Mouse (Mus musculus): ENCODE data around the gene Spr. TPM values are rescaled to one million over a fixed set of nuclear protein-coding genes. Genes with fewer than 3 reads are reported as not detected.
A peak's percentile ranks its signal among the peaks of the same experiment; 100 is the strongest.
"Not testable (repeated sequence)": the region's sequence is repeated elsewhere in the genome, so short reads cannot be mapped to it uniquely, and the experiment has no call there.

Gene Spr
- polyA plus RNA-seq, 1 experiment from 2014 or later: 31.2 TPM

DNA sequence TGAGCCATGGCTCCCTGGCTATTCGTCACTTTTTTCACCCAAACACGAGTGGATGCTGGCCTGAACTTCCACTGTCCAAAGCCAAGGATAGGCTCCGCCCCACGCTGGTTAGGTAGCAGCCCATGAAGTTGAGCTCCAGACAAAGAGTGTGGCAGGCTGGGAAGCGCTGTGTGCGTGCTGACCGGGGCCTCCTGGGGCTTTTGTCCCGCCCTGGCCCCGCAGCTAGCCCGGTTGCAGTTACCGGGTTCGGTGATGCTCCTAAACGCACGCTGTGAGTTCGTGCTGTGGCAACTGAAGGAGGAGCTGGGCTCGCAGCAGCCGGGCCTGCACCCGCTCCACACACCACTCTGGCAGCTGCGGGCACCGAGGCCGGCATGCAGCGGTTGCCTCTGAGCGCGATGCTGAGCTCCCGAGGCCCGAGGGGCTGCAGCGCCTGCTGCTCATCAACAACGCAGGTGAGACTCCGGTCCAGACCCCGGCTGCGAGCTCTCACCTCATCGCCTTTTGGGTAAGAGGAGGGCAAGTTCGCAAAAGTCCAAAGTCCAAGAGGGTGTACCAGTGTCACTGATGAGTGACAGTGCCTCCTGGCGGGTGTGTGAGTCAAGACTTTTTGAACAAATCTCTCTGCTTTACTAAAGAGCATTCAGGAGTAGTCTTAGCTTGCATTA, 17.4 kb upstream of the Spr start:
- Histone ChIP-seq H3K4me3 (peak overlapping the region; percentile 42), H3K27ac (no peak overlapping the region), H3K4me1 (peaks cover 10% of the 10 kb centered on the region; the same call in 1 of the 2 replicates), H3K9ac (peak overlapping the region; percentile 65), H3K9me3 (replicated peaks) (no peaks in the 10 kb centered on the region), H3K27me3 (no peaks in the 10 kb centered on the region), H3K4me2 (replicated peaks) (peak overlapping the region; percentile 80), H3K36me3 (no peaks in the 10 kb centered on the region)
- 1% methylated on average over 34 of the region's 34 CpGs for WGBS
- peak; percentile 63 for ATAC-seq (ENCODE audit: low FRiP score)

DNA sequence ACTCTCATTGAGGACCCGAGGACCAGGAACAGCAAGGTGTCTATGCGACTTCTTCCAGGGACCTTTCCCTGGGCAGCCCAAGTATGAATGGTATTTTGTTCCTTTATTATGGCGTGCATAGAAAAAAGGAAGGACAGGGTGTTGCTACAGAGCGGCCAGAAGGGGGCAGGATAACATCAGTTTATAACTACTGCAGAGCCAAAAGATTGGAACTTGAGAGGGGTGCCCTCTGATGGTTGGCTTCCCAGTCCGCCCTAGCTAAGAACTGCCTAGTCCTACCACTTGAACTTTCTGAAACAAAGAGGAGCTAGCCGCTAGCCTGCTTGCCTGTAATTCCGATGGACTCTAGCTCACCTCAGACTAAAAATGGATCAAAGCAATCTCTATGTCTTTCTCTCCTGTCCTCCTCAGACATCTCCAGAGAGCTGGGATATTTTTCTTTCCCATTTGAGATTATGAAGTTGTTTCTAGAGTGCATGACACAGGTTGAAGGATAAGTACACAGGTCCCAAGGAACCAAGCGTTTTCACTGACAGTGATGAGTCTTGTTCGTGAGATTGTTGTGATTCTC, 16.5 kb upstream of the Spr start:
- peaks cover 10% of the 10 kb centered on the region; the same call in 1 of the 2 replicates for H3K4me1 ChIP-seq
- no peaks in the 10 kb centered on the region for H3K27me3 ChIP-seq
- H3K4me3 ChIP-seq: no peak overlapping the region
- no peak overlapping the region for H3K4me2 ChIP-seq (replicated peaks)
- WGBS: 7% methylated on average over 9 of the region's 9 CpGs
- no peak overlapping the region for H3K27ac ChIP-seq
- H3K9ac ChIP-seq: no peak overlapping the region
- no peaks in the 10 kb centered on the region for H3K36me3 ChIP-seq
- ATAC-seq (ENCODE audit: low FRiP score): peak; percentile 51
- H3K9me3 ChIP-seq (replicated peaks): no peaks in the 10 kb centered on the region

DNA sequence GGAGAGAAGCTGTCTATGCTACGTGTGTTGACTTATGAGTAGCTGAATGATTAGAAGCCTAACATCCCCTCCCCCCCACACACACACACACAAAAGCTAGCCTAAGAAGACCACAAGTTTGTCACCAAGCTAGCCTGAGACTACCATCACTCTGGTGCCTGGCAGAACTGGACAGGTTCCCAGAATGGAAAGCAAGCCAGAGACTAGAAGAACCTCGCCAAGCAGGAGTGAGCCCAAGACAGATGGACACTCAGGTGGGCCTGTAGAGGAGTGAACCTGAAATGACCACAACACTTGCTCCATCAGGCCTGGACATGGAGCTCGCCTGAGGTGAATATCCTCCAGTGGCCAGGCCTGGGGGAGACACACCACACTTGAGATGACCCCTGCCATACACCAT, 12.8 kb upstream of the Spr start:
- WGBS: 79% methylated on average over 3 of the region's 3 CpGs

DNA sequence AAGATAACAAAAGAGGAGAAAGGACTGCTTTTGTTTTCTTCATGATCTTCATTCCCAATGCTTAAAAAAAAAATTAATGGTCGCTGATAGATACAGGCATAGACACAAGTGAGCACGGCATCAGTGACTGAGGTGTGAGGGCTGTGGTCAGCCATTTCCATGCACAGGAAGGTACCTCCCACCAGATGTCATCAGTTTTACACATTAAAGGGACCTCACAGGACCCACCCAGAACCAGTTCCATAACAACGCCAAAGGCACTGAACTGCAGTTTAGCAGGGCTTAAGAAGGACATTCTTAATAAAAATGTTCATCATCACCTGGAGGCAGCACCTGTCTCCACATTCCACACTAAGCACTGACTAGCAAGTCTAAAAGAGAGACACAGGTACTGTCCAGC, 10.1 kb upstream of the Spr start:
- Histone ChIP-seq H3K36me3 (no peaks in the 10 kb centered on the region), H3K4me3 (no peak overlapping the region), H3K27ac (no peak overlapping the region), H3K27me3 (no peaks in the 10 kb centered on the region), H3K9me3 (replicated peaks) (no peaks in the 10 kb centered on the region), H3K4me2 (replicated peaks) (no peak overlapping the region), H3K4me1 (no peaks in the 10 kb centered on the region), H3K9ac (no peak overlapping the region)
- ATAC-seq (ENCODE audit: low FRiP score): no peak
- WGBS: 65% methylated on average over 3 of the region's 3 CpGs

More for the DNA sequence above, 12.8 kb upstream of the Spr start:
- no peaks in the 10 kb centered on the region for H3K27me3 ChIP-seq
- no peak for ATAC-seq (ENCODE audit: low FRiP score)
- H3K36me3 ChIP-seq: no peaks in the 10 kb centered on the region
- H3K4me3 ChIP-seq: no peak overlapping the region
- H3K9me3 ChIP-seq (replicated peaks): no peaks in the 10 kb centered on the region
- no peak overlapping the region for H3K9ac ChIP-seq
- H3K4me1 ChIP-seq: peaks cover 9% of the 10 kb centered on the region; the same call in 1 of the 2 replicates
- no peak overlapping the region for H3K4me2 ChIP-seq (replicated peaks)
- no peak overlapping the region for H3K27ac ChIP-seq

DNA sequence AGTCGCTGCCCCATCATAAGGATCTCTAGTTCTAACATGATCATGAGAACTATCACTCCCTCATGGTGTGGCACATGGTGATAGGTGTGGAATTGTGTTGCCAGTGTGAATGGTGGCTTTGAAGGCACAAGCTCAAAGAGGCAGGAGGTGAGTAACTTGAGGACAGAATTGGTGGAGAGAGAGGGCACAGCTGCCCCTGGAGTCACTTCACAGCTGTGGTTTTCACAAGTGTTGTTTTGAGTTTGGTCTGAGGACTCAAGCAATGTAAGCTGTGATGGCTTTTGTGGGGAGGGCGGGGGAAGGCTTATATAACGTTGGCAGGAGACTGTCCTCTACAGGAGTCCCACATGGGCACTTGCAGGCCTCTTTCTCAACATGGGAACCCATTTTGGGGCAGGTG, 6.9 kb upstream of the Spr start:
- Histone ChIP-seq H3K36me3 (no peaks in the 10 kb centered on the region), H3K9ac (no peak overlapping the region), H3K9me3 (replicated peaks) (no peaks in the 10 kb centered on the region), H3K4me3 (no peak overlapping the region), H3K27me3 (no peaks in the 10 kb centered on the region), H3K4me1 (no peaks in the 10 kb centered on the region), H3K27ac (no peak overlapping the region), H3K4me2 (replicated peaks) (no peak overlapping the region)
- 76% methylated on average over 3 of the region's 3 CpGs for WGBS
- no peak for ATAC-seq (ENCODE audit: low FRiP score)

DNA sequence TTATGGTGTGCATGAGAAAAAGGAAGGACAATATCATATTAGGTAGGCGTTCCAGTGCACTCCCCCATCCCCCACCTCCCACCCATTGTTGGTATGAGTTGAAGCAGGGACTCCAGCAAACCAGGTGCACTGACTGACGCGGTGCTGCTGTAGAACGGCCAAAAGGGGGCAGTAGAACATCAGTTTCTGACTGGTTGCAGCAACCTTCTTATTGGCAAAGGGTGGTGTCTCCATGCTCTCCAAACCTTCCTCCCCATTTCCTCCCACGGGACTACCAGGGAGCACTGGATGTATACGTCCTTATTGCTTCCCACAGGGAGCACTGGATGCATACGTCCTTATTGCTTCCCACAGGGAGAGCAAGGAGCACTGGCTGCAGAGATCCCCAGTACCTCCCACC, 3.4 kb upstream of the Spr start:
- not testable (repeated sequence) for H3K4me2 ChIP-seq (replicated peaks); H3K27me3 ChIP-seq; H3K9me3 ChIP-seq (replicated peaks); H3K4me3 ChIP-seq; H3K9ac ChIP-seq; H3K4me1 ChIP-seq; H3K36me3 ChIP-seq; H3K27ac ChIP-seq; ATAC-seq (ENCODE audit: low FRiP score)
- 14% methylated on average over 7 of the region's 7 CpGs for WGBS

DNA sequence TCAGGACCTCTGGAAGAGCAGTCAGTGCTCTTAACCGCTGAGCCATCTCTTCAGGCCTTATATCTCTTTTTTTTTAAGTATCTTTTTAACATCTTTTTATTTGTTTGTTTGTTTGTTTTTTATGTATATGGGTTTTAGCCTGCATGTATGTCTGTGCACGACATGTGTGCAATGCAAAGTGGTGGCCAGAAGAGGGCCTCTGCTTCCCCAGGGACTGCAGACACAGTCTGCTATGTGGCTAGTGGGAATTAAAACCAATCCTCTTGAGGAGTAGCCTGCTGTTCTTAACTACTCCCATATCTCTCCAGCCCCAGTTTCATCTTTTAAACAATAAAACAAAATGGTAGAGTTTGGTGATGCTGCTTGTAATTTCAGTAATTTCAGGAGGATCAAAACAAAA, 2.0 kb upstream of the Spr start:
- H3K4me3 ChIP-seq: no peak overlapping the region
- H3K4me1 ChIP-seq: peaks cover 5% of the 10 kb centered on the region
- H3K27ac ChIP-seq: no peak overlapping the region
- 100% methylated on average over 2 of the region's 2 CpGs for WGBS
- no peaks in the 10 kb centered on the region for H3K36me3 ChIP-seq
- H3K4me2 ChIP-seq (replicated peaks): no peak overlapping the region
- ATAC-seq (ENCODE audit: low FRiP score): no peak
- no peaks in the 10 kb centered on the region for H3K9me3 ChIP-seq (replicated peaks)
- H3K27me3 ChIP-seq: no peaks in the 10 kb centered on the region
- H3K9ac ChIP-seq: no peak overlapping the region

DNA sequence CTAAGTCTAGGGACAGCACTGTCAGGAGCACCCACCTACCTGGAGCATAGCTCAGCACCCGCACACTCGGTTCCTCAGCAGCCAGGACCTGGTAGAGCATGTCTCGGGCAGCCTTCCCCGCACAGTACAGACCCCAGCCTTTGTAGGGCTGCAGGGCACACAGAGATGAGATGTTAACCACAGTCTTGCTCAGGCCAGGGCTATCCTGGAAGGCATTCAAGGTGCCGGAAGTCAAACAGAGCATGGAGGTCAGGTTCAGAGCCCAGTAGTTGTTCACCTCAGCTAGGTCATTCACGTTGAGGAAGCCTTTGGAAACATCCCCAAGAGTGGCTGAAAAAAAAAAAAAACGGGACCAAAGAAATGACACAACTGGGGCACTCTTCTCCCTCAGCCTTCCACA, 782 bp downstream of the Spr start:
- H3K9ac ChIP-seq: not testable (repeated sequence)

DNA sequence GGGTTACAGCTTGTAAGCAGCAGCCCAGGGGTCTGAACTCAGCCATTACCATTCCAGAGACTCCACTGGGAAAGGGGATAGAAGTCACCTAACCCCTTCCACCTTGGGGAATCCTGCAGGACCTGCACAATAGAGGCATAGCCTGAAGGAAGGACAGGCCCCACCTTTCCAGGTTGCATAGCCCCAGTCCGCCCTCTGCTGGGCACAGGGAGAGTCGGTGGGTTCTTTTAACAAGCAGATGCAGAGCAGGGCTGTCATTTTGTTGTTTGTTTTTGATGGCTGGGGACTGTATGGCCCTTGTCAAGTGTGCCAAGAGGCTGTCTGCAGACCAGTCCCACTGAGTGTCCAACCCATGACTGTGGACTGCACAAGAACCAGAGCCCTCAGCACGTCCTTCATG, 4.8 kb downstream of the Spr start:
- not testable (repeated sequence) for H3K27me3 ChIP-seq; H3K36me3 ChIP-seq; H3K27ac ChIP-seq; H3K4me1 ChIP-seq; H3K9ac ChIP-seq; ATAC-seq (ENCODE audit: low FRiP score); H3K9me3 ChIP-seq (replicated peaks); H3K4me2 ChIP-seq (replicated peaks); H3K4me3 ChIP-seq
- WGBS: 44% methylated on average over 3 of the region's 3 CpGs

More for the DNA sequence above, 782 bp downstream of the Spr start:
- H3K9me3 ChIP-seq (replicated peaks); H3K27me3 ChIP-seq; H3K36me3 ChIP-seq; ATAC-seq (ENCODE audit: low FRiP score); H3K4me1 ChIP-seq; H3K27ac ChIP-seq: not testable (repeated sequence)
- Histone ChIP-seq H3K4me2 (replicated peaks) (peak overlapping the region; percentile 64), H3K4me3 (peak overlapping the region; percentile 73)
- WGBS: 66% methylated on average over 7 of the region's 7 CpGs

DNA sequence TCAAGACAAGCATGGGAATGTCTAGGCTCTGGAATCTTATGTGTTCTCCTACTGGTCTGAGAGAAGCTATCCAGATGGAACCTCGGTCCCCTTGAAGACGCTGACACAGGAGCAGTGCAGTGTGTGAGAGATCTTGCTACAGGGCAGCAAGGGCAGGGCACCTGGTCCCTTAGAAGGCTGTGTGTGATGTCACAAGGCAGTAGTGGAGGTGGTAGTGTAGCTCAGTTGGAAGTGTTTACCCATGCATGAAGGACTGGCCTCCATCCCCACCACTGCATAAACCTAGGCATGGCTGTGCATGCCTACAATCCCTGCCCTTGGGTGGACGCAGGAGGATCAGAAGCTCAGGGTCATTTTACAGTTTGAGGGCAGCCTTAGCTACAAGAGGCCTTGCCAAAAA, 5.3 kb downstream of the Spr start:
- H3K4me2 ChIP-seq (replicated peaks); H3K36me3 ChIP-seq; H3K4me1 ChIP-seq; H3K27ac ChIP-seq; H3K27me3 ChIP-seq; H3K9me3 ChIP-seq (replicated peaks); ATAC-seq (ENCODE audit: low FRiP score); H3K9ac ChIP-seq; H3K4me3 ChIP-seq: not testable (repeated sequence)
- 90% methylated on average over 3 of the region's 3 CpGs for WGBS

DNA sequence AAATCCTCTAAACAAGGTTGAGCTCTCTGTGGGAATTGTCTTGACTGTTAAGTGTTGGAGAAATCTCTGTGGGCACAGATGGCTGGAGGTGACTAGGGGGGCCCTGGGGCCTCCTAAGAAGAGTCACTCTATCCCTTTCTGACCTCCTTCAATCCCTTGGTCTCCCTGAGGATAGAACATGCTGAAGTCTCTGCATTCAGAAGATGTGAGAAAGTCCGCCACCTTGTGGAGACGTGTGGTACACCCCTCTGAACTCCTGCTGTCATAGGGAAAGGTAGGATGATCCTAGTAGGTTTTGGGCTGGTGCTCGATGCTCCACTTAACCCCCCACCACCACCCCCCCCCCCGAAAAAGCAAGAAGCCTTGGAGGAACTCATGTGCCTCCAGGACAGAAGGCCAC, 5.9 kb downstream of the Spr start:
- peak; percentile 37; the same call in 1 of the 2 replicates for ATAC-seq (ENCODE audit: low FRiP score)
- WGBS: 6% methylated on average over 4 of the region's 4 CpGs
- H3K9ac ChIP-seq: no peak overlapping the region
- H3K4me3 ChIP-seq: no peak overlapping the region
- no peak overlapping the region for H3K27ac ChIP-seq
- peaks cover 2% of the 10 kb centered on the region for H3K4me1 ChIP-seq
- H3K27me3 ChIP-seq: peaks cover 11% of the 10 kb centered on the region
- H3K36me3 ChIP-seq: 0 out of 2 replicates have a peak, but pooled peaks cover 6% of the 10 kb centered on the region
- no peaks in the 10 kb centered on the region for H3K9me3 ChIP-seq (replicated peaks)
- H3K4me2 ChIP-seq (replicated peaks): no peak overlapping the region

DNA sequence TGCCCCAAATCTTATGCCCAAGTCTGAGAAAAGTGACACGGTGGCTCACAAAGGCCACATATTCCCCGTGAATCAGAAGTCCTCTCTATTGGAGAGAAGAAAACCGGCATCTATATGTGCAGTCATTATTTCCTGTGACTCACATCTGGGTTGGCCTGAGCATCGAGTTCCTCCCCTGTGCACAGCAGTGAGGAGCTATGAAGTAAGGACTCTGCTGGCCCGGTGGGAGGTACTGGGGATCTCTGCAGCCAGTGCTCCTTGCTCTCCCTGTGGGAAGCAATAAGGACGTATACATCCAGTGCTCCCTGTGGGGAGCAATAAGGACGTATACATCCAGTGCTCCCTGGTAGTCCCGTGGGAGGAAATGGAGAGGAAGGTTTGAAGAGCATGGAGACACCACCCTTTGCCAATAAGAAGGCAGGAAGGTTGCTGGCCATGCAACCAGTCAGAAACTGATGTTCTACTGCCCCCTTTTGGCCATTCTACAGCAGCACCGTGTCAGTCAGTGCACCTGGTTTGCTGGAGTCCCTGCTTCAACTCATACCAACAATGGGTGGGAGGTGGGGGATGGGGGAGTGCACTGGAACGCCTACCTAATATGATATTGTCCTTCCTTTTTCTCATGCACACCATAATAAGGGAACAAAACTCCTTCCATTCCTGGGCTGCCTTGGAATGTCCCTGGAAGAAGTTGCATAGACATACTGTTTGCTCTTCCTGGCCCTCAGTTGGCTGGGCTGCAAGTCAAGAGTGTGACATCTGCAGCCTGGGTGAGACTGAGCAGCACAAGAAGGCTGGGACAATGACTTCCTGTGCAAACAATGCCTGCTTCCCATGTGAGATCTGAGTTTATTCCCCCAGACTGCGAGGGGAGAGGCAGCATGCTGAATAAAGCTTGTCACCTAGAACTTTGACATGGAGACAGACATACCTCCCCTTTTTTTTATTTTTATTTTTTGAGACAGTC, 19.7 kb downstream of the Spr start:
- H3K4me1 ChIP-seq; H3K4me2 ChIP-seq (replicated peaks); H3K27ac ChIP-seq; H3K9me3 ChIP-seq (replicated peaks); H3K36me3 ChIP-seq; H3K27me3 ChIP-seq; H3K9ac ChIP-seq; H3K4me3 ChIP-seq: not testable (repeated sequence)
- 33% methylated on average over 10 of the region's 11 CpGs for WGBS
- 0 out of 2 replicates have a peak, but pooled peaks have one; percentile 29 for ATAC-seq (ENCODE audit: low FRiP score)

Data from hindbrain, embryonic 12.5 days (tissue).